Mouse (Mus musculus) midbrain, embryonic 15.5 days (tissue): Measurements from ENCODE around the gene Yipf7. TPM values are rescaled to one million over a fixed set of nuclear protein-coding genes. Genes with fewer than 3 reads are reported as not detected.

Experiments used
- ATAC-seq: fragments of 200-750 bp; cut with Nextera tagmentation; replicated peaks from 2 replicates; pipeline ENCODE4 v1.8.0; 2017; ENCODE audit warnings: moderate TSS enrichment
- H3K27ac ChIP-seq: fragments of 300-500 bp; sonication (generic); 2 replicates; pipeline ENCODE4 v1.5.1; 2015; ENCODE audit warnings: mild to moderate bottlenecking, inconsistent platforms
- H3K27me3 ChIP-seq: fragments of 300-500 bp; sonication (generic); replicated peaks from 2 replicates; pipeline ENCODE4 v1.6.1; 2015; ENCODE audit warnings: inconsistent platforms
- H3K36me3 ChIP-seq: fragments of 300-500 bp; sonication (generic); replicated peaks from 2 replicates; pipeline ENCODE4 v1.6.1; 2015; ENCODE audit warnings: inconsistent platforms
- H3K4me1 ChIP-seq: fragments of 300-500 bp; sonication (generic); 2 replicates; pipeline ENCODE4 v1.6.1; 2015; ENCODE audit warnings: inconsistent platforms
- H3K4me2 ChIP-seq: fragments of 300-500 bp; sonication (generic); 2 replicates; pipeline ENCODE4 v1.6.1; 2015; ENCODE audit warnings: inconsistent platforms, mild to moderate bottlenecking, moderate library complexity
- H3K4me3 ChIP-seq: fragments of 300-500 bp; sonication (generic); 2 replicates; pipeline ENCODE4 v1.5.1; 2015; ENCODE audit warnings: mild to moderate bottlenecking, inconsistent platforms
- H3K9ac ChIP-seq: fragments of 300-500 bp; sonication (generic); 2 replicates; pipeline ENCODE4 v1.6.1; 2015; ENCODE audit warnings: mild to moderate bottlenecking, inconsistent platforms
- H3K9me3 ChIP-seq: fragments of 300-500 bp; sonication (generic); 2 replicates; pipeline ENCODE4 v1.6.1; 2016; ENCODE audit warnings: inconsistent platforms
- WGBS: fragments of 180-500 bp; shearing (Covaris S2); methylation state at CpG from one replicate; pipeline ENCODE4 v1.1.7; 2015; ENCODE audit warnings: mixed read lengths; 5-methylcytosine and 5-hydroxymethylcytosine counted together
- polyA plus RNA-seq: library from polyadenylated mRNA; unstranded; fragments of >200 nt; fragmentation: Nextera tagmentation; extraction: Ambion mirVana; gene quantifications from 2 replicates; pipeline ENCODE4 v1.2.1, GENCODE M21; 2015

Yipf7 gene
- polyA plus RNA-seq, 1 experiment from 2014 or later, result not detected

DNA sequence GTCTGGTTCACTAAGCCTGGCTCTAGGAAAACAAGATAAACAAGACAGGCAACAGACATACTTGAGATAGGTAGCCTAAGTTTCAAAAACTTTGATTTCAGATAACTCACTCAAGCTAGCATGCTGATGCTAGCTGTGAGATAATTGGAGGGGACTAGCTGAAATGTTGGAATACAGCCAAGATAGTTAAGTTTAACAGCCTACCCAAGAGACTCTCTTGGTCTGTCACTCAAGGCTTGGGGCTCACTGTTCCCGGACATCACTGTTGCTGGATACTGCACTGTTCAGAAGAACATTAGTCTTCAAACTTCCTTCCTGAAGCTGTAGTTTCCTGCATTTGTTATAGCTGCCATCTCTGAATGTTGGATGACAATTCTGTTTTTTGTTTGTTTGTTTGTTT, 74.9 kb downstream of the Yipf7 start:
- Histone ChIP-seq H3K27ac (no peak overlapping the region), H3K4me3 (no peak overlapping the region), H3K9me3 (no peaks in the 10 kb centered on the region), H3K9ac (no peak overlapping the region), H3K36me3 (no peaks in the 10 kb centered on the region), H3K4me1 (no peaks in the 10 kb centered on the region), H3K4me2 (no peak overlapping the region), H3K27me3 (no peaks in the 10 kb centered on the region)
- no peak for ATAC-seq
- WGBS, result 76% methylated on average over 1 of the region's 1 CpGs

Other genes with a start within 250 kb of the Yipf7 start
- gene Kctd8, start 201.0 kb downstream of the Yipf7 start, polyA plus RNA-seq, result 19.3 and 19.6 TPM in 2 replicates
- 51.9 and 54.7 TPM in 2 replicates for gene Guf1, start 14.3 kb upstream of the Yipf7 start, polyA plus RNA-seq
- gene Gnpda2, start 49.7 kb upstream of the Yipf7 start, polyA plus RNA-seq, result 26.2 and 28.9 TPM in 2 replicates